Mouse (Mus musculus): ENCODE measurements around the gene Ppp1r12a.

The Ppp1r12a gene

DNA sequence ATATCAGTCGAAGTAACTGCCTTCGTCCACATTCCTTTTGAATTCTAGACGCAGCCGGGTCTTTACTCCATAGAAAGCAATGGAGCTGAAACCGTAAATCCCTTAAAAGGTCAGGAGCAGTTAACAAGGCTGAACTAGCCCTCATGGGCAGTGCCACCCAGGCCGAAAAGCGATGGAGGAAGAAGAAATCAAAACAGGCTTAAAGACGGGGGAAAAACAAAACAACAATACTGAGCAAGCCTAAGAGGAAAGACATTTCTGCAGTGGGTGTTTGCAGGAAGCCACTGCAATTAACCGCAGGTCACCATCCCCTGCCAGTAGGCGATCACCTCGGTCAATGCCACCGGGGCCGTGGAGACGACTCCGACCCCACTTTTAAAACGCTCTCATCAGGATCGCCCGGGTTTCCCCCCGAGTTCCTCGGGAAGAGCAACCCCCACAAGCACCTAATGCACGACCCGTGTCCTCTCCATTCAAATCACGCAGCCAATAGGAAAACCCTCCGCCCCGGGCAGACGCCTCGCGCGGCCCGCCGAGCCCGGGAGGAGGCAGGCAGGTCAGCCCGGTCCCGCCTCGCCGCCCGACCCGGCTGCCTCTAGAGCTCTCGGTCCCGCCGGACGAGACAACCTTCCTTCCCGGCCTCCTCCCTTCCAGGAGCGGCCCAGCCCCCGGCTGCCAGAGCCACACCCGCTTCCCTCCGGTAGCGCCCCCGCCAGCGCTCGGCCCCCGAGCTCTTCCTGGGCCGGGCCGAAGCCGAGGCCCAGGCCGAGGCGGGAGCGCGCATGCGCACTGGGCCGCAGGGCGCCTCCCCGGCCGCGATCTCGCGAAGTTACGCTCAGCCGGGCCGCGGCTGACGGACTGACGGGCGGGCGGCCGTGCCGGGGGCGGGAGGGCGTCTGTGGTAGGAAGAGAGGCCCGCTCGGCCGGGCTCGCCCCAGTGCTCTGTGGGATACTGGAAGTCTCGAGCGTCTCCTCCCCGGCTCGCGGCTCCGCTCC lies at the start of gene Ppp1r12a:
Ppp1r12a (plus strand) TSS at position 933 of the 996 bp plus-strand sequence.
- DNase-seq, result peak; percentile 96 to 98

DNA sequence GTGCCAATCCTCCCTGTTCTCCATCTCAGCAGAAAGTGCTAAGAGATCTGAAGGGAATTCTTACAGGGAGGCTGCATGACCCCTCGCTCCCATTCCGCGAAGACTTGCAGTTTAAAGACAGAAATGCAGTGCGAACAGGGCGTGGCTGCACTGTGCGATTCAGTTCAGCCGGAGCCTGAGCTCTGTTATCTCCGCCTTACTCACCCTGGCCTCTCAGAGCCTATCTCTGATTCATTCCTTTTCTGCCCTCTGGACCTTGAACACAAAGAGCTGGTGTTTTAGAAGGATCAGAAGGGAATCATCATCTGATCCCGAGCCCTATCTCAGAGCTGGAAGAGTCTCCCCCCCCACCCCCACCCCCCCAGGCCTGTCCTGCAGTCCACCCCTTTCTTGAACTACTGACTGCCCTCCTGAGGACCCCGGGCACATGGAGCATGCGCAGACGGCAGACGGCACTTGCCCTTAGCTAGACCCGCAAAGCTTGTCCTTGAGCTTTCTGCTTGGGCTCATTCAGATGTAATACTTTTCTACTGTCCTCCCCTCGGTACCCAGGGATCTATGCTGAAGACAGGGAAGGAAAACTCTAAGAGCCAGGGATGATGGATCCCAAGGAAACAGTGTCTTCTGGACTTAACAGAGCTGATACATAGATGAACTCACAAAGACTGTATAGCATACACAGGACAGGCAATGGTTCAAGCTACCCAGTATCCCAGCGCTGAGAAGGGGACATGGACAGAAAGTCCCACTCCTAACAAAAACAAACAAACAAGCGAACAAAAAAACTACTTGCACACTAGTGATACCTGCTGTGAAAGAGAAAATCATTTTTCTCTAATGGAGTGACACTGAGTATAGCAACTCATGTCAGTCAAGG lies 48.4 kb upstream of the Ppp1r12a start:
- no peak for DNase-seq

DNA sequence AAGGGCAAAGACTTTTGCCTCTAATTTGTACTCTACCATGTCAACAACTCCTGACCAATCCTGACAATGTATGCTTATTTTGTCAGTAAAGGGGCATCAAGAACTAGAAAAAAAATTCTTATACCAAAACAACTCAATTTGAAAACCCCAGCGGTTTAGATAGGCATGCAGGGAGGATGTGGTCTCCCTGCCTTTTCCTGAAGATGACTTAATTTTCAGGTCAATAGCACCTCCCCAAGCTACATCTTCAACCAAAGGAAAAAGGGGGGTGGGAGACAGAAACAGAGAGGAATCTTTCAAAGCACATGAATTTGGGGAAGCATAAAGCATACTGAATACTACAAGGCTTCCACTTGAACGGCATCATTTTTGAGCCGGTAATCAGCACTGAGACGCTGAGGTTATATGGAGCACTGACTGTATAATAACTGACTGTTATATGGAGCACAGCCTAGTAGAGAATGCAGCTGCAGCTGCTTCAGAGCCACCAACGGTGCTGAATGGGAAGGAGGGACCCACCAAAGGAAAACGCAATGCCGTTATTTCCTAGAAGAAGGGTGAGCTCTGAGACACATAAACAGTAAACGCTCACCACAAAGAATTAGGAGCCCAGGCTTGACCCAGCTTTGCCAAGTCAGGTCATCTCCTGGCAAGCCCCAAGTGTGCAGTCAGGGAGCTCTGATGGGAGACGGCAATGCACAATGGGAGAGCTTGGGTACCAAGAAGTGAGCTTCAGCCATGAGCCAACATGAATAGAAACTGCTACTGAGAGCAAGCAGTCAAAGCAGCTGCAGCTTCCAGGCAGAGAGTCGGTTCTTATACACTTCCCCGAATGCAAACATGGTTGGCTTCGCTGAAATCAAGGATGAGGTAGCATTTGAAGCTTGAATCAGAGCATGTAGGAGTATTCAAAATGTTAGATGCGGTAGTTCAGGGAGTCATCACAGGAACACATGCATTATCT lies 43.5 kb upstream of the Ppp1r12a start:
- DNase-seq, result no peak

DNA sequence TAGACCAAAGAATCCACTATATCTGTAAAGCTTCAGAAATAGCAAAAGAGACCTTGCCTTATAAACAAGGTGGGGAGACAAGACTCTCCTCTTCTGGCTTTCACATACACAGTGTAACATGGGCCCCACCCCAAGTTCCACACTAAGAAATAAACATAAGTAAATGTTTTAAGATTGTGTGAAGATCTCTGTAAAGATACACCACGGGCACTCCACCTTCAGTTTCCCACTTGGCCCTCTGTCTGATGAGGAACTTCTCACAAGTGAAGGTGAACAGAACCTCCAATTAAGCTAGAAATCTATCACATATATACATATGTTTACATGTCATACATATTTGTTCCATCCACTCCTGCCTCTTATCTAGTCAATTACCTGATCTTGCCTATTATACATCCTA lies 42.6 kb upstream of the Ppp1r12a start:
- no peak for DNase-seq

DNA sequence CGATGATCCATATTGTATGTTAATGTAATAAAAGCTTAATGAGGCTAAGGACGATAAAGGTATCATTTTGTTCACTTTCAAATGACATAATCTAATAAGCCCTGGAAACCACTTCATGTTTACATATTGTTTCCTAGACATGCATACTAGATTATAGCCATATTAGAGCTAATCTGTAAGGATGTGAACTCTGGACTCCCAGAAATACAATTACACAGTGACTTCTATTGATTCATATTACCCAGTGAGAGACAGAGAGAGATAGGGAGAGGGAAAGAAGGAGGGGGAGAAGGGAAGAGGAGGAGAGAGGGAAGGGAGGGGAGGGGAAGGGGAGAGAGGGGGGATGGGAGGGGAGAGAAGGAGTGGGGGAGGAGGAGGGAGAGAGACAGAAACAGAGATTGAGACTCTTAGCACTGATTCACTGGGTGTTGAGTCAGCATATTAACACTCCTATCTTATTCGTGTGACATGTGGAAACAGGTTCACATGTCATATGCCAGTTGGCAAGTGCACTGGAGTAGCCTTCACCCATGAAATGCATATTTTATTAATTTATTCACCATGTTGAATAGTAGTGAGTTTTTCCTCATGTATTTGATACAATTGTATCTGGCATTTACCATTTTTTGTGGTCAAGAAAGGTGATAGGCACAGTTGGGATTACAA lies 36.9 kb upstream of the Ppp1r12a start:
- no peak for DNase-seq

DNA sequence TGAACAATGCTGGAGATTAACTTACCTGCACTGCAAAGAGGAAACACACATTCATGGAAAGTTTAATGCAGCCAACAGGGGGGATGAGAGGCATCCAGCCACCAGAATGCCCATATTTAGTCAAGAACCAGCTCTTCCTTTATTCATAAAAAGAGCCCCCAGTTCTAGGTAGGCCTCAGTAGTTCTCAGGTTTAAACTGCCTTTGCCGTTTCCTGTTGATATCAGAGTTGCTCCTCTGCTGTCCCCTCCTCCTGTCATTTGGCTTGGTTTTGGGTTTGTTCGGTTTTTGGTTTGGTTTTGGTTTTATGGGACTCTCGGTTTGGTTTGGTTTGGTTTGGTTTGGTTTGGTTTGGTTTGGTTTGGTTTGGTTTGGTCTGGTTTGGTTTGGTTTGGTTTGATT lies 32.8 kb upstream of the Ppp1r12a start:
- no peak for DNase-seq

DNA sequence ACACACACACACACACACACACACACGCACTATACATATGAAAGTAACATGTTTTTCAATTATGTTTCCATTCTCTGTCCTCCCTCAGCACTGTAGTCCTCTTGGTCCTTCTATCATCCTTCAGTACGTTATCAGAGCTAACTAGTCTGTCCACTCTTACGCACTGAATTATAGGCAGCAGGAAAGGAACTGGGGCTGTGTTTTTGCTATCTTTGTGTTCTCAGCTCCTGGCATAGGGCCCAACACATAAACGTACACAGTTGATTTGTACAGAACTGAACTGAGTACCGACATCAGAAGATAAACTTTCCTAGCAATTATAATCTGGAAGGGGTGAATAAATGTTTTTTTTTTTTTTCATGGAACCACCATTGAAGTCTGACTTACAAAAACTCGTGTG lies 30.1 kb upstream of the Ppp1r12a start:
- no peak for DNase-seq

DNA sequence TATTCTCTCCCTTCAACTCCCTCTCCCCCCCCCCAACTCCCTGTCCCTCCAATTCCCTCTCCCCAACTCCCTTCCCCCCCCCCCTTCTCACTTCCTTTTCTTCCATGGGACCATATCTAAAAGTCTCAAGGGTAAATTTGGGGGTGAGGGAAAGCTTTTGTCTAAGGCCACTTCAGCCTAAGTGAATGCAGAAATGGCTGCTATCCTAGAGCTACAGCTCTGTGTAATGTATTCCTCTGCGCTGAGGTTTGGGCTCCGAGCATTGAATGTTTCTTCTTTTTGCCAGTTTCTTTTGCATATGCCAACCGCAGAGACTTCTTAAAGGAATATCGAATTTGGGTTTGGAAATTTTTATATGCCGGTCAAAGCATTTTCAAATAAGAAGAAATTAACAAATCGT lies 28.7 kb upstream of the Ppp1r12a start:
- DNase-seq, result no peak

DNA sequence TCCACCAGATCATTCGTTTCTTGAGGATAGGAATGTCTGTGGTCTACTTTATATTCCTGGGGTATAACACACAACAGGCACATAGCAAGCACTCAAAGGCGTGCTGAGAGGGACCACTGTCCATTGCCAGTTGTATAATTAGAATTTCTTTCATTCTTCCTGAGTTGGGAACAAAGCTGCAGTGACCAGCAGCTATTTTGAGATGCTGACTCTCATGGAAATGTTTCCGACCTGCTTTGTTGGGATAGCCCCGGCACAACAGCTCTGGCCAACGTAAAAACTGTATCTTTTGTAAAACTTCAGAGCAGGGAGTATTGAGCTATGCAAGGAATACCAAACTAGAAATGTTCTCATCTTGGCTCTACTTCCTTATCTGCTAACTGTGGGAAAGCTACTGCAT lies 28.2 kb upstream of the Ppp1r12a start:
- DNase-seq, result no peak

DNA sequence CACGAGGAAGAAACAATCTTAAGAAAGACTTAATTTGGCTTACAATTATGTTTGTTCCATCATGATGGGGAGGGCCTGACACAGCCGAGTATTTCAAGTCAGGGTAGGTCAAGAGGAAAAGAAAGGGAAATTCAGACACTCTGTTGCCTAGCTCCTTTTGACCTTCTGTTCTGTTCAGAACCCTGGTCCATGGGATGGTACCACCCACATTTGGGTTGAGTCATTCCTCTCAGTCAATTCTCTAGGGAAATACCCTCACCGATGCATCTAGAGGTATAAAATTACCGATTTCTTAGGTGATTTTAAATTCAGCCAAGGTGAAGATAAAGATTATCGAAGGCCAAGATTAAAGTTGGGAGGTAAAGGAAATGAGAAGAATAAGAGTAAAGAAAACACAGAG lies 23.6 kb upstream of the Ppp1r12a start:
- DNase-seq, result no peak

DNA sequence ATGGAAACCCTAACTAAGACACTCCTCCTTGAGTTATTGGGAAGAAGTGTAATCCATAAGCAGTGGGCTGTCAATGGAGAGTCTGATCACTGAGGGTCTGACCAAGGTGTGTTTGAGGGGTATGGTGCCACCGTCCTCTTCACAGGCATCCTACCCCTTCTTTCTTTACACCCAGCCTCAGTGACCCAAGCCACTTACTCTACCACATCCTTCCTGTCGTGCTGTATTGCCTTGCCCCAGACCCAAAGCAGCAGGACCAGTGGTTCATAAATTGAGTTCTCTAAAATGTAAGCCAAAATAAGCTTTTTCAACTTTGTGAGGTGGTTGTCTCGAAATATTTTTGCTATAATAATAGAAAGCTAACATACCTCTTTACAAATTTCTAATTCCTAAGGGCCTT lies 22.2 kb upstream of the Ppp1r12a start:
- DNase-seq, result no peak

DNA sequence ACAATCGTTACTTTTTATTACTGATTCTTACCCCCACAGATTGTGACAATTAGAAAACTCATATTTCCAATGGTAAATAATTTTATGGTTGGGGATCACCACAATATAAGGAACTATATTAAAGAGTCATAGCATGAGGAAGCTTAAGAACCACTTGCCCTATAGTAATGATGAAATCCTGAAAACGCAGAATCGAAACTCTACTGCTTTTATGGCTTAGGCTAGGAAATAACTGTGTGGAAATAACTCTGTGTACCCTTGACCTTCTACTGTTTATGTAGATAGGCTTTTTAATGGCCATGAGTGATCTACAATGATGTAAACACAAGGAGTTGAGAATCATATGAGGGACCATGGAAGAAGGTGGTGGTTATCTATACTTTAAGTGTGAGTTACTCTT lies 21.3 kb upstream of the Ppp1r12a start:
- no peak for DNase-seq

DNA sequence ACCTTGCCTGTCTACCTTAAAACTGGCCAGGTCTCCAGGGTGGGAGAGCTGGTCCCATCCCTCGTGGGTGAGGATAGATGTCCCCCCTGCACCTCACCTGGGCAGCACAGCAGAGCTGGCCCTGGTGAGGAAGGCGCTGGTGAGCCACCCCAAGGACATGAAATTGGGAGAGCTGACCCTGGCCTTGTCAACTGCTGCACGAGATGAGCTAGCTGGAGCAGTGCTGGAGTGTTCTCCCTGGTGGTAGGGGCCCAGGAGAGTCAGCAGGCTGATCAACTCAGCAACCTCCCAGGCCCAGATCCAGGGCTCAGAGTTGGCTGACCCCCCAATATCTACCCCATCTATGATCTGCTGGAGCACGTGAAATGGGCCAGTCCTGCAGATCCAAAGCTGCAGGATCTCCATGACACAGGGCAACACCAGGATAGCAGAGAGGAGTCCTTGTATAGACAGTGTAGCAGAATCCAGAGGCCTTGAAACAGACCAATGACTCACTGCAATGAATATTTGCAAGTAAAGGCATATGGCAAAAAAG lies 17.9 kb upstream of the Ppp1r12a start:
- no peak for DNase-seq

DNA sequence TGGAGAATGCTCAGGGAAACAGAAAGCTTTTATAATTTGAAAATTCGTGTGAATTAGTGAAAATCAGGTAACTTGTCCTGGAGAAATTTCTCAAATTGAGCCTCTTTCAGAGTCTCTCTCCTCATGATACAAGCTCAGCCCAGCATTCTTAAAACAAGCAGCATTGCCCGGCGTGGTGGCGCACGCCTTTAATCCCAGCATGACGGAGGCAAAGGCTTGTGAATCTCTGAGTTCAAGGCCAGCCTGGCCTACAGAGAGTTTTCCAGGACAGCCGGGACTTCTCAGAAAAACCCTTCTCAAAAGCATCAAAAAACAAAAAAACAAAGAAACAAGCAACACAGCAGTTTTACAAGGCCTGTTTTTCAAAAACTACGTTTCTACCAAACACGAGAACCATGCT lies 16.3 kb upstream of the Ppp1r12a start:
- no peak for DNase-seq

DNA sequence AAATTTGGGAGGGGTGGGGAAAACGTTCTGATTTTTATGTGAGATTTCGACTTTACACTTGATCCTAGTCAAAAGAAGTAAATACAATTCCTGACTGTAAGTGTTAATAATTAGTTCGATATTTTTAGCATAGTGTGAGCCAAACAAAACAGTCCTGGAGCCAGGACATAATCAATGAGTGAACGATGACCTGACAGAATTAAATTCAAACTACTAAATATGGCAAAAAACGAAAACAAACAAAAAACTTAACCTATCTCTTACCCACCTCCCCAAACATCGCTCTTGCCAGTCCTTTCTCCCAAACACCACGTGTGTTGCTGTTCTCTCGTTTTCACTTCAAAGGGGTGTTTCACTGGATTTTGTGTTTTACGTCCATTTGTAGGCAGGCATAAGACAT lies 15.0 kb upstream of the Ppp1r12a start:
- DNase-seq, result no peak

DNA sequence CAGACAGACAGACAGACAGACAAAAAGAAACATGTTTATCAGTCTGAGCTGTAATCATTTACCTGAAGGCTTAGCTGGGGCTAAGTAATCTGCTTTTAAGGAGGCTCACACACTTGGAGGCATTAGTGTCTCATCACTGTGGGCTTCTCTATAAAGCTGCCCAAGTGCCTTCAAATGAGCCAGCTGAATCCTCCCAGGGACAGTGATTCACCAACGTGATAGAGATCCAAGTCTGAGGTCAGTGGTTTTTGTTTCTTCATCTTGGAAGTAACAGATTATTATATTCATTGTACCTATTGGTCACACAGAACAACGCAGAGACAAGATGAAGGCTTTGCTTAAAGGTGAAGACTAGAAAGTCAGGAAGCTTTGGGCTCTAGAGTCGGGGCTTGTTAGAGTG lies 8.7 kb upstream of the Ppp1r12a start:
- no peak for DNase-seq

DNA sequence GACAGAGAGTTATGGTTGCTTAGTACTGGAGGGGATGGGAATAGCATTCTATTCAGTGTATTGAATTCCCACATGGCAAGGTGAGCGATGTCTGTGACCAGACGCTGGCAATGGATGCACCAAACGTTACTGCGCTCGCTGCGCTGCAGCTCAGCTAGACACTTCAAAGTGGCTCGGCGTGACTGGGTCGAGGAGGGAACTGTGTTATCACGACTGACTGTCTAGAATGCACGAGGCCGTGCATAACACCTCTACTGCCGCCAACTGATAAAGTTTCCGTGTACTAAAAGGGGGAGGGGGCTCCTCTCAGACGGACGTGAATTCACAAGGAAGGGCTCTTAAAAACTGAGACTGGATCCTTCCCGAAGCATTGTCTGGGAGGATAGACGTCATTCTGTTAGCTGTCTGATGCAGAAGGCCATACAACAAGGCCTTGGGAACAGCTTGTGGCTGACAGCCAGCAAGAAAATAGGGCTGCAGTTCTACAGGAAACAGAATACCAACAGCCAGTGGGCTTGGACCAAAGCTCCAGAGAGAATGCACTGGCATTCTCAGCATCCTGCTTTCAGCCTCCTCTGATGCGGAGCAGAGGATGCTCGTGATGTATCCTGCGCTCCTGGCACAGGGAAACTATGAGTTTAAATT lies 6.8 kb upstream of the Ppp1r12a start:
- peak in 1 of 2 experiments; percentile 11 for DNase-seq

DNA sequence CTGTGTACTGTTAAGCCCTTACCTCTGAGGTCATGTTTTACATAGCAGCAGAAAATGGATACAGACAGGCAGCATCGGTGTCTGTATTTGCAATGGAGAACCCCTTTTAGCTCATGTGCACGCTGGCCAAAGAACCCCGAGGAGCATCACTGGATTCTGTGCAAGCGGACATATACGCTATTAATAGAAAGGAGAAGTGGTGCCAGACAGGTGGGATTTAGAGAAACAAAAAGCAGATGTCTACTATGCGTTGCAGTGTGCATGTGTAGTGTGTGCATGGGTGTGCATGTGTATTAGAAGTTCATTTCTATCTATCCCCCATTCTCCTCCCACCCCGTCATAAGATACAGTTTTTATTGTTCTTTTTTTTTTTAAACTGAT lies 6.3 kb upstream of the Ppp1r12a start:
- no peak for DNase-seq

DNA sequence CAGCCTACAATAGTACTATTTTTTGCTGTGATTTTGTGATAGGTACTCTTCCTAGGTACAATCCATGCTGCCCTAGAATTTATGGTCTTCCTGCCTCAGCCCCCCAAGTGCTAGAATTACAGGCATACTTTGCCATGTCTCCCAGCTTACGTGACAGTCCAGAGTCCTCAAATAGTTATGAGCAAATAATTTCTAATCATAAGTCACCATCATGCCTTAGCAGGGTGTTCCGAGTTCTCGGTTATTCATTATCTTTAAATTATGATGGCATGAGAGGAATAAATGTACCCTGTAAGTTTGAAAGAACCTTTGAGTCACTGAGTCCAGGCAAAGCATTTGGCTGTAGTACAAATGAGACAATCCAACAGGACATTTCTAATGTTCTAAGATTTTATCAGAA lies 5.9 kb upstream of the Ppp1r12a start:
- DNase-seq, result no peak

DNA sequence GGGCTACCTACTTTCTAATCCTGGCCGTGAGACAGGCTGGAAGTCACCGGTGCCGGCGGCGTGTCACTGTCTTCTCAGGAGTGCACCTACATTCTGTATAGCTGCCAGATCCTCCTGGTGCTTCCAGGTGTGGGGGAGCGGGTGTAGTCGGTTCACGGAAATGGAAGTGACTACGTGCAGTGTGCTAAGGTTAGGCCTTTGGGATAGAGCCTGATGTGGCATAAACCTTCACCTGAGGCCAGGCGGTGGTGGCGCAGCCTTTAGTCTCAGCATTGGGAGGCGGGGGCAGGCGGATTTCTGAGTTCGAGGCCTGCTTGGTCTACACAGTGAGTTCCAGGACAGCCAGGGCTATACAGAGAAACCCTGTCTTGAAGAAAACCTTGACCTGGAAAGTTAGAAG lies 3.0 kb upstream of the Ppp1r12a start:
- no peak for DNase-seq

Measured in cerebellum, postnatal 14 days (tissue).